Mouse (Mus musculus): ENCODE measurements around the gene Zfp688. TPM values are rescaled to one million over a fixed set of nuclear protein-coding genes. Genes with fewer than 3 reads are reported as not detected.
"Not testable (repeated sequence)": the region's sequence is repeated elsewhere in the genome, so short reads cannot be mapped to it uniquely, and the experiment has no call there.

Gene Zfp688
- polyA plus RNA-seq, 1 experiment: not detected

DNA sequence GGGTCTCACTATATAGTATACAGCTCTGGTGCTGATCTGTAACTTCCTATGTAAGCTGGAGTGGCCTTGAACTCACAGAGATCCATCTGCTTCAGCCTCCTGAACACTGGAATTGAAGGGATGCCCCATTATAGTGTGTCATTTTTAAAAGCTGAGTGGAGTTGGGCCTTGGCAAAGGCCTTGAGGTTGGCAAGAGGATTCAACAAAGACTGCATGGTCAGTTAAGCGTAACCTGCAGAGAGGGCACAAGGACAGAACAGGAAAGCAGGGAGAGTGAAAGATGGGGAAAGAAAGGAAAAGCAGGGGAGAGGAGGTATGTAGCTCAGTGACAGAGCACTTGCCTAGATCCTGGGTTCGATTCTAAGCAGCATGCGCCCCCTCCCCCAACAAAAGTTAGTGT is 3.4 kb upstream of the Zfp688 start:
- no peak for TF ChIP-seq POLR2A (IDR thresholded peaks at IDR 0.05; ENCODE audit: insufficient read depth, low read depth, low read length)
- no peak for TF ChIP-seq CTCF (IDR thresholded peaks at IDR 0.05; ENCODE audit: insufficient read depth, low read depth, low read length)
- Histone ChIP-seq H3K4me3 (ENCODE audit: insufficient read depth, low read depth, low read length) (no peak overlapping the region), H3K4me1 (ENCODE audit: control insufficient read depth, insufficient read depth, low read length) (peaks cover 5% of the 10 kb centered on the region), H3K27ac (ENCODE audit: insufficient read depth, low read depth, low read length) (no peak overlapping the region)
- 89% methylated on average over 3 of the region's 3 CpGs for WGBS

DNA sequence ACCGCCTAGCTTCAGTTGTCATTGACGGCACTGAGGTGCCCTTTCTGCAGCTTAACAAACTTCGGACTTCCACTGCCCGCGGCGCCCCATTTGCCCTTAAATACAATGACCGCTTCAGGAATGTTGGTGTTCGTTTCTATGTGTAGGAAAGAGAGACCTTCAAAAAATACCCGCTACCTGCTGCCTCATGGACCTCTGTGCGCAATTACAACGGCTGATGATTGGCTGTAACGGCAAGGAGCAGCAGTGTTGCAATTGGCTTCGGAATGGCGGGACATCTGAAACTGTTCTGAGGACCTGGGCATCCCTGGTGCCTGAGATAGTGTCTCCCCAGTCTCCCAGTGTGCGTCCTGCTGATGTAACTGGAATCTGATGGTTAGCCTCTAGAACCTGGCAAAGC is 379 bp upstream of the Zfp688 start:
- under 1% methylated on average over 15 of the region's 15 CpGs for WGBS
- no peak overlapping the region for H3K27ac ChIP-seq (ENCODE audit: insufficient read depth, low read depth, low read length)
- no peak for TF ChIP-seq POLR2A (IDR thresholded peaks at IDR 0.05; ENCODE audit: insufficient read depth, low read depth, low read length)
- TF ChIP-seq CTCF (IDR thresholded peaks at IDR 0.05; ENCODE audit: insufficient read depth, low read depth, low read length): no peak
- peak overlapping the region; percentile 86 for H3K4me3 ChIP-seq (ENCODE audit: insufficient read depth, low read depth, low read length)
- H3K4me1 ChIP-seq (ENCODE audit: control insufficient read depth, insufficient read depth, low read length): peaks cover 5% of the 10 kb centered on the region

DNA sequence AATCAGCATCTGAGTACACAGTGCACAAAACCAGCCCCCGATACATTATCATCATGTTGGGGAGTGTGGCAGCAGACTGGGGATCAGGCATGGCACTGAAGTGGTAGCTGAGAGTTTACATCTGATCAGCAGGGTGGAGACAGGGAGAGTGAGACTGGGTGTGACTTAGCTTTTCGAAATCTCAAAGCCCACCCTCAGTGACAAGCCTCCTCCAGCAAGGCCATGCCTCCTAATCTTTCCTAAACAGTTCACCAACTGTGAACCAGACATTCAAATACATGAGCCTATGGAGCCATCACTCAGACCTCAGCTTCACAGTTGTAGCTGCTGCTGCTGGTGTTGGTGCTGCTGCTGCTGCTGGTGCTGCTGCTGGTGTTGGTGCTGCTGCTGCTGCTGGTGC is 10.4 kb downstream of the Zfp688 start:
- 69% methylated on average over 2 of the region's 2 CpGs for WGBS
- no peak for TF ChIP-seq CTCF (IDR thresholded peaks at IDR 0.05; ENCODE audit: insufficient read depth, low read depth, low read length)
- no peak for TF ChIP-seq POLR2A (IDR thresholded peaks at IDR 0.05; ENCODE audit: insufficient read depth, low read depth, low read length)
- Histone ChIP-seq H3K27ac (ENCODE audit: insufficient read depth, low read depth, low read length) (no peak overlapping the region), H3K4me1 (ENCODE audit: control insufficient read depth, insufficient read depth, low read length) (no peaks in the 10 kb centered on the region), H3K4me3 (ENCODE audit: insufficient read depth, low read depth, low read length) (no peak overlapping the region)

DNA sequence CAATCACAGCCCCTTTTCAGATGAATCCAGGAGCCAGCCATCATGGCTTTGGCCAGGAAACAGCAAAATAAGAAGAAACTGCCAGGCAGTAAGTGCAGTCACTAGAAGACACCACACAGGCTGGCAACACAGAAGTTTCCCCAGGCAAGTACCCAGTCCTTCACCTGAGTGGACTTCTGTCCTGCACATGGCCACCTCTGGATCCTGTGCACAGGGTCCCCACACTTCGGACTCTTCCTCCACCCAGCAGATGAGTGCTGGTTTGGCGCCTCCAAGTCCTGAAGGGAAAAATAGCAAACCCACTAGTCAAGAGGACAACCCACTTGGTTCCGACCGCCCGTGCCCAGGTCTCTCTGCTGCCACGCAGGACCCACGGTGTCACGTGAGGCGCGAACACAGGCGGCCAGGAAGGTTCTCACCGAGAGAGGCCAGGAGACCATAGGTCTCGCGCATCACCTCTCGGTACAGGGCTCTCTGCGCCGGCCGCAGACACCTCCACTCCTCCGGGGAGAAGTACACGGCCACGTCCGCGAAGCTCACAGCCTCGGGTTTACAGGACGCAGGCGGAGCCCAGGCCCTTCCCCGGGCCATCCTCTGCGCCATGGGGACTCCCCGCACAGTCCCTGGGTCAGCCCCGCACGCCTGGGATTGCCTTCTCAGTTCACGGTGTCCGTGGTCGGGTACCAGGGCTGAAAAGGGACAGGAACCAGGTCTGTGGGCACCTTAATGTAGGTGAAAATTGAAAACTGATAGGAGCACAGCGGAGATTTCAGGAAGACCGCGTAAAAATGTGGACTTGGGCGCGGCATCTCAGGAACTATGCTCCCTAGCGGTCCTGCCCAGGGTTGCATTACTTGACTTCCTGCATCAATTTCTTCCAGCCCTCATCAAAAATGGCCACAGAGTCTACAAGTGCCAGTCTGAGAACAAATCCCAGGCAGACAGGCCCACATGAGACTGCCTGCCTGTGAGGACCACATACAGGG is 15.6 kb downstream of the Zfp688 start, which contains the start of gene Zfp764:
Gene Zfp764, minus strand, starts transcription at position 821 of the 986 bp plus-strand sequence.
- 3% methylated on average over 40 of the region's 40 CpGs for WGBS
- peak within 1 kb of the TSS; percentile 77 for H3K27ac ChIP-seq (ENCODE audit: insufficient read depth, low read depth, low read length)
- peak within 1 kb of the TSS; percentile 61 for H3K4me3 ChIP-seq (ENCODE audit: insufficient read depth, low read depth, low read length)
- peak; percentile 67; the same call in 1 of the 2 replicates for TF ChIP-seq CTCF (IDR thresholded peaks at IDR 0.05; ENCODE audit: insufficient read depth, low read depth, low read length)
- not testable (repeated sequence) for H3K4me1 ChIP-seq (ENCODE audit: control insufficient read depth, insufficient read depth, low read length)

DNA sequence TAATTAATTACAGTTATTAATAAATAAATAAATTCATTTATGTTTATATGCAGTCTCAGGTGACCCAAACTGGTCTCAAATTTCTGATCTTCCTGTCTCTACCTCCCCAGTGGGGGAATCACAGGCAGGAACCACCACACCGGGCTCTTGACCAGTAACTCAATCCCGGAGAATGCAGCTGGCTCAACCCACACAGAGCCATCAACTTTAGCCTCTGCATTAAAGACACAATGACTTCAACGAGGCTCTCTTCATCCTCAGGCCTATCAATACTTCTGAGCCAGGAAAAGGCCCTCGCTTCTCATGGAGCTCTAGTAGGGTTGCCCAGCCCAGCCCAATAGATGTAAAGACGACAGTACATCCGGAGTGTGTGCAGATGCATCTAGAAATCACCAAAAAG is 17.8 kb downstream of the Zfp688 start:
- 95% methylated on average over 6 of the region's 6 CpGs for WGBS
- H3K4me1 ChIP-seq (ENCODE audit: control insufficient read depth, insufficient read depth, low read length); H3K27ac ChIP-seq (ENCODE audit: insufficient read depth, low read depth, low read length); H3K4me3 ChIP-seq (ENCODE audit: insufficient read depth, low read depth, low read length): not testable (repeated sequence)

DNA sequence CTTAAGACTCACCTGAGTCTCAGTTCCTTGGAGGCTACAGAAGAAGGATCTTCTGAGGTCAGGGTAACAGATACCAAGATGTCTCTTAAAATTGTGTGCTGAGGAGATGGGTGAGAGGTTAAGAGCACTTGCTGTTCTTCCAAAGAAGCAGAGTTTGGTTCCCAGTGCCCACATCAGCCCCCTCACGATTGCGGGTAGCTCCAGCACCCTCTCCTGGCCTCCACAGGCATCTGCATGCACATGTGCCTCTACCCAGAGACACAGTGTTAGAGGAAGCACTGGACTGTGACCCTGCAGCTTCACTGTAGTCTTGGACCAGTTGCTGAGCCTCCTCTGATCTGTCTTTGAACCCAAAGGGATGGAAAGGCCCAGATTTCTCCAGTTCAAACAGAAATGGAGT is 18.9 kb downstream of the Zfp688 start:
- Histone ChIP-seq H3K4me3 (ENCODE audit: insufficient read depth, low read depth, low read length) (no peak overlapping the region), H3K27ac (ENCODE audit: insufficient read depth, low read depth, low read length) (no peak overlapping the region), H3K4me1 (ENCODE audit: control insufficient read depth, insufficient read depth, low read length) (peaks cover 6% of the 10 kb centered on the region; the same call in 1 of the 2 replicates)
- 54% methylated on average over 2 of the region's 2 CpGs for whole genome bisulfite sequencing
- TF ChIP-seq CTCF (IDR thresholded peaks at IDR 0.05; ENCODE audit: insufficient read depth, low read depth, low read length): no peak
- no peak for TF ChIP-seq POLR2A (IDR thresholded peaks at IDR 0.05; ENCODE audit: insufficient read depth, low read depth, low read length)

DNA sequence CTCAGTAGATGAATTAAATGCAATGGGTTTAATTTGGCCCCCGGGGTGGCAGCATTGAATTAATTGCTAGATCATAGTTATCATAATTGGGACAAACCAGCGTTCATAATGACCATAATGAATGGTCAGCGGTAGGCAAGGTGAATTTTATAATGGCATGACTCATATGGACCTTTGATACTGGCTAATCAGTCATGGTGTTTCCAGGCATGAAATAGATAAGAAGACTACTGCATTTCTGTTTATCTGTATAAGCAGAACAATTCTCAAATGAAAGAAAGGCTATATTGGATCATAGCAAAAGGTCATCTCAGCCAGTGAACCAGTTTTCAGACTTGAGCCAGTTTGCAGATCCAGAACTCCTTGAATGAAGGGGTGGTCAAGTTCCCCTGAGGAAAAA is 21.5 kb downstream of the Zfp688 start:
- H3K27ac ChIP-seq (ENCODE audit: insufficient read depth, low read depth, low read length): no peak overlapping the region
- no peaks in the 10 kb centered on the region; the same call in 1 of the 2 replicates for H3K4me1 ChIP-seq (ENCODE audit: control insufficient read depth, insufficient read depth, low read length)
- no peak for TF ChIP-seq POLR2A (IDR thresholded peaks at IDR 0.05; ENCODE audit: insufficient read depth, low read depth, low read length)
- TF ChIP-seq CTCF (IDR thresholded peaks at IDR 0.05; ENCODE audit: insufficient read depth, low read depth, low read length): no peak
- no peak overlapping the region for H3K4me3 ChIP-seq (ENCODE audit: insufficient read depth, low read depth, low read length)
- WGBS: 61% methylated on average over 3 of the region's 3 CpGs

DNA sequence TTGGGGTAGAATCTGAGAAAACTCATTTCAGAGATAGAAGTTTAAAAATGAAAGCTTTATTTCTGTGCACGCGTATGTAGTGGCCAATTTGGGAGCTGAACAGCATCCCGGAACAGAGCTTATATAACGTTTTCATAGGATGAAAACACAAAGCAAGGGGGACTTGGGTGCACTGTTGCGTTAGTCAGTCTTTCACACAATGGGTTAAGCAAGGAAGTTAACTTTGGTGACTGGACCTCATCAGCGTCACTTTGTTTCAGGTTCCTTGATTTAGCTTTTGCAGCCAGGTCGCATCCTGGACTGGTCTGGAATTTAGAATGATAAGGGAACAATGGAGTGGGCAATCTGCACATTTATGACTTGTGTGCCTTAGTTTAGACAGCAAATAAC is 27.9 kb downstream of the Zfp688 start:
- TF ChIP-seq CTCF (IDR thresholded peaks at IDR 0.05; ENCODE audit: insufficient read depth, low read depth, low read length) (no peak), POLR2A (IDR thresholded peaks at IDR 0.05; ENCODE audit: insufficient read depth, low read depth, low read length) (no peak)
- H3K4me3 ChIP-seq (ENCODE audit: insufficient read depth, low read depth, low read length): peak overlapping the region; percentile 58
- peaks cover 9% of the 10 kb centered on the region for H3K4me1 ChIP-seq (ENCODE audit: control insufficient read depth, insufficient read depth, low read length)
- H3K27ac ChIP-seq (ENCODE audit: insufficient read depth, low read depth, low read length): peak overlapping the region; percentile 39; the same call in 1 of the 2 replicates
- WGBS: 8% methylated on average over 7 of the region's 7 CpGs

DNA sequence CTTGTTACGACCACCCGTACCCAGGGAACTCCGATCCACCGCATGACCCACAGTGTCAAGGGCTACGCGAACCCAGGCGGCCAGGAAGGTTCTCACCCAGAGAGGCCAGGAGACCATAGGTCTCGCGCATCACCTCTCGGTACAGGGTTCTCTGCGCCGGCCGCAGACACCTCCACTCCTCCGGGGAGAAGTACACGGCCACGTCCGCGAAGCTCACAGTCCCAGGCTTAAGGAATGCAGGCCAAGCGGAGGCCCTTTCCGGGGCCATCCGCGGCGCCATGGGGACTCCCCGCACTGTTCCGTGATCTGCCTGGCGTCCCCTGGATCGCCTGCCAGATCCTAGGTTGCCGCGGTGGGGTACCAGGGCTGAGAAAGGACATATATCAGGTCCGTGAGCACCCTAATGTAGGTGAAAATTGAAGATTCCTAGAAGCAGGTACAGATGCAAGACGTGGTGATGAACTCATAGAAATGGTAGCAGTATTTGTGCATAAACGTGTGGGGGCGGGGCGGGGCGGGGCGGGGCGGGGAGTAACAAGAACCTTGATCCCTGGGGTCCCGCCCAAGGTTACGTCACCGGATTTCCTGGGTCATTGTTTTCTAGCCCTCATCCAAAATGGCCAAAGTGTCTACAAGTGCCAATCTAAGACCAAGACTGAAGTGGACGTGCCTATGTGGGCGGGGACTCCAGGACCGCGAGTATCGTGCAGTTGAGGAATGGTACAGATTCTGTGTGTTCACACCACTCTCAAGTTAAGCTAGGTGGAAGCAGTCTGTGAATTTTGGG is 28.5 kb downstream of the Zfp688 start, which contains the start of gene E430018J23Rik:
Gene E430018J23Rik, minus strand, starts transcription at position 473 of the 787 bp plus-strand sequence.
- WGBS: under 1% methylated on average over 45 of the region's 45 CpGs
- Histone ChIP-seq H3K27ac (ENCODE audit: insufficient read depth, low read depth, low read length) (peak within 1 kb of the TSS; percentile 86), H3K4me1 (ENCODE audit: control insufficient read depth, insufficient read depth, low read length) (peaks cover 9% of the 10 kb centered on the region), H3K4me3 (ENCODE audit: insufficient read depth, low read depth, low read length) (peak within 1 kb of the TSS; percentile 87)
- no peak for TF ChIP-seq CTCF (IDR thresholded peaks at IDR 0.05; ENCODE audit: insufficient read depth, low read depth, low read length)
- TF ChIP-seq POLR2A (IDR thresholded peaks at IDR 0.05; ENCODE audit: insufficient read depth, low read depth, low read length): no peak
